Mouse (Mus musculus) CH12F3 (cell line): Measurements from ENCODE around the gene Slc27a4.
"Not testable (repeated sequence)": the region's sequence is repeated elsewhere in the genome, so short reads cannot be mapped to it uniquely, and the experiment has no call there.

ENCODE experiments used
- in situ Hi-C: fragments of 300-500 bp; cut with MboI; formaldehyde crosslinking; loops from 2 replicates; pipeline ENCODE4 v1.14.3; 2020; ENCODE audit warnings: low sequenced_read_pairs

The Slc27a4 gene

GRCm38 (mm10) chr2:29802075-29802826 lies at the start of gene Slc27a4:
Gene Slc27a4 (plus strand): TSS chr2:29802634.
- in situ Hi-C loops: no loop called here

GRCm38 (mm10) chr2:29755693-29756092 lies 46.7 kb upstream of the Slc27a4 start:
- in situ Hi-C loops: no loop called here

- in situ Hi-C loops: no loop called here
These were observed 37.6 kb upstream of the Slc27a4 start for GRCm38 (mm10) chr2:29764831-29765230.

- in situ Hi-C loops: no loop called here
These were observed 34.3 kb upstream of the Slc27a4 start for GRCm38 (mm10) chr2:29767976-29768709.

- in situ Hi-C loops: no loop called here
These were observed 33.5 kb upstream of the Slc27a4 start for GRCm38 (mm10) chr2:29768901-29769300.

- in situ Hi-C loops: no loop called here
These were observed 32.3 kb upstream of the Slc27a4 start for GRCm38 (mm10) chr2:29770162-29770561.

GRCm38 (mm10) chr2:29771611-29772461 lies 30.6 kb upstream of the Slc27a4 start:
- in situ Hi-C loops: no loop called here

GRCm38 (mm10) chr2:29773323-29773722 lies 29.1 kb upstream of the Slc27a4 start:
- in situ Hi-C loops: no loop called here

- in situ Hi-C loops: not testable (repeated sequence)
These were observed 21.2 kb upstream of the Slc27a4 start for GRCm38 (mm10) chr2:29781256-29781655.

- in situ Hi-C loops: no loop called here
These were observed 18.1 kb upstream of the Slc27a4 start for GRCm38 (mm10) chr2:29784290-29784689.

GRCm38 (mm10) chr2:29787104-29787917 lies 15.1 kb upstream of the Slc27a4 start, which contains the start of gene Coq4:
Gene Coq4 (plus strand): TSS chr2:29787493.
- in situ Hi-C loops: no loop called here

- in situ Hi-C loops: no loop called here
These were observed 14.3 kb upstream of the Slc27a4 start, which contains the start of gene Trub2 for GRCm38 (mm10) chr2:29787937-29788681. Gene Trub2 (minus strand): TSS chr2:29788502.

- in situ Hi-C loops: no loop called here
These were observed 9.5 kb upstream of the Slc27a4 start for GRCm38 (mm10) chr2:29792772-29793487.

- in situ Hi-C loops: no loop called here
These were observed 380 bp downstream of the Slc27a4 start for GRCm38 (mm10) chr2:29802827-29803201.

GRCm38 (mm10) chr2:29803400-29803831 lies 982 bp downstream of the Slc27a4 start:
- in situ Hi-C loops: no loop called here

- in situ Hi-C loops: no loop called here
These were observed 13.4 kb downstream of the Slc27a4 start for GRCm38 (mm10) chr2:29815678-29816371.

GRCm38 (mm10) chr2:29817426-29818232 lies 15.2 kb downstream of the Slc27a4 start:
- in situ Hi-C loops: no loop called here
